Mouse (Mus musculus): ENCODE data around the gene H2afy. TPM values are rescaled to one million over a fixed set of nuclear protein-coding genes. Genes with fewer than 3 reads are reported as not detected.

Gene H2afy
- total RNA-seq (2021), result 100 to 1,000 TPM; 120 to 128 TPM

DNA sequence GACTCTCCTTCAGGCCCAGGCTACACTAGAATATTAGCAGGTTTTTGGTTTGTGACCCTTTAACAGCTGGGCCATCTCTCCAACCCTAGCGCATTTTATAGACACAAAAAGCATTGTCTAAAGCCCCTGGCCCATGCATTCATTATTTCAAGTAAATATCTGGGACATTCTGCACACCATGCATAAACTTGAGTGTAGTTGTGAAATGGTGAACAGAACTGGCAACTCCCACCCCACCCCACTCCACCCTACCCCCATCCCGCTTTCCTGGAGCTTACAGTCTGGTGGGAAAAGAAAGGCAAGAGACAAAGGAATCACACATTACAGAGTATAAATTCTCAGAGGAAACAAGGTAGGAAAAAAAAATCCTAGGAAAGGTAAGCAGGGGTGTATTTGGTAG is at the start of gene H2afy:
Gene H2afy (minus strand): TSS at position 162 of the 400 bp plus-strand sequence.
- no peak for DNase-seq

DNA sequence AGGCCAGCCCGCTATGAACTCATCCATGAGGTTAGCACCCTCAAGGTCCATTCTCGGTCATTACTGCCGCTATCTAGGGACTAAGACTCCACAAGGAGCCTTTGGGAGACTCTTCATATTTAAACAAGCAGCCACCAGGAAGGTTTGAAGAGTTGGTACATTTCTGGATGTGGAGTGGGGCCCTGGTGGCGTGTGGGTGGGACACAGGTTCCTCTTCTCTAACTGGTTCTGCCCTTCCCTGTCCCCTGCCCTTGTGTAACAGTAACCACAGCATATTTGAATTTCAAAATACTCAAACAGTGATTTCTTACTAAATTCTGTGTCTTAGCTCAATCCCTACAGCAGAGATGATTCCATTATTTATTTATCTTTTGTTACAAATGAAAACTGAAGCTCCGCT is 47.5 kb upstream of the H2afy start:
- DNase-seq, result no peak

DNA sequence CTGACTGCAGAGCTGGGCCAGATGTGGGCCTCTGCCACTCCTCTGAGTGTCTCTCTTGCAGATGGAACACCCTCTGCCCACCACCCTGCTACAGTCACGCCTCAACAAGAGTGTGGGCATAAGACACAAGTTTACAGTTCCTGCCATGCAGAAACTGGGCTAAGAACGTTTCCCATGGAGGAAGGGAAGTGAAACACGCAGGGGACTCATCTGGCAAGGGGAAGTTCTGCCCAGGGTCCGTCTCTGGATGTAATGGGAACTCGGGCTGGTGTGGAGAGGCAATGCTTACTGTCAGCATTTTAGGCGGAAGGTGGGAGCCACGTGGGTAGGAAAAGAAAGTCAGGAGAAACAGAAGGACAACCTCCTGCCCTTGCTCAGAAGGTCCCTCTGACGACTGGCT is 45.3 kb upstream of the H2afy start:
- DNase-seq, result no peak

DNA sequence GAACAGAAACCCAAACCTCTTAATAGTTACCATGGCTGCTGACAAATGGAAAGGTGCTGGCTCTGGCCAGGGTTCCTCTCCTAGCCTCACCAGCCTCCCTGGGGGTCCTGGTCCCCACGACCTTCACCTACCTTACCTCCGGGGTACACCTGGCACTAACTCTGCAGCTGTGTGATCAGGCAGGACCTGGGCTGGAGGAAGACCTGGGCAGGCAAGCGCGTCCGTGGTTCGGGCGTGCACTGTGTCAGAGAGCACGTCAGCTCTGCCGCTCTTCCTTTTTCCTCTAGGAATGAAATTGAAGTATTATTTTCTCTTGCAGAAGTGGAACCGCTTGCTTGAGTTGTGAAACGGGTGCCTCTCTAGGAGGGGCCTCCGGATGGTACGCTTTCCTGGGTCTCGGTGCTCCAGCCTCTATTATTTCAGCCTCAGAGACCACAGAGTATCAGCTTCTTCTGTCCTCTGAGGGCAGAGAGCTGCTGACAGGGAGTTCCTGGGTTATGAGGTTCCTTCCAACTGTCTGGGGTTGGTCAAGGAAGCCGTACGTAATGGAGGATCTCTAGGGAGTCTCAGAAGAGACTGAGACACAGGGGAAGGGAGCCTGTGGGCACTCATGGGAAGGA is 42.4 kb upstream of the H2afy start, which contains the start of gene Tifab:
Gene Tifab (minus strand): TSS at position 470 of the 620 bp plus-strand sequence.
- DNase-seq, result no peak

DNA sequence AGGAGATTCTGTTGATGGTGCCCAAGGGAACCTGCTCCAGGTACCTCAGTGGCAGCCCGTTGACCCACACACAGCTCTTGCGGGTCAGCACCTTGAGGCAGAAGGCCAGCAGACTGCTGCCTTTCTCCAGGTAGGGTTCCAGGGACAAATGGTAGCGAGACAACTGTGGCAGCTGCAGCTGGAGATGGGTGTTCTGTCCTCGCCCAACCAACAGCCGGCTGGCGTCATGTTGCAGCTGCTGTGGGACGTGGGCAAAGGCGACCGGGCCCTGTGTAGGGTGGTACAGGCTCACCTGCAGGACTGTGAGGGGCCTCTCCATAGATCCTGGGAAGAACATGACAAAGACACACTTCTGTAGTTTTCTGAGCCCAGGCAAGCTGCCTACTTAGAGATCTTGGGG is 40.1 kb upstream of the H2afy start:
- DNase-seq, result no peak

DNA sequence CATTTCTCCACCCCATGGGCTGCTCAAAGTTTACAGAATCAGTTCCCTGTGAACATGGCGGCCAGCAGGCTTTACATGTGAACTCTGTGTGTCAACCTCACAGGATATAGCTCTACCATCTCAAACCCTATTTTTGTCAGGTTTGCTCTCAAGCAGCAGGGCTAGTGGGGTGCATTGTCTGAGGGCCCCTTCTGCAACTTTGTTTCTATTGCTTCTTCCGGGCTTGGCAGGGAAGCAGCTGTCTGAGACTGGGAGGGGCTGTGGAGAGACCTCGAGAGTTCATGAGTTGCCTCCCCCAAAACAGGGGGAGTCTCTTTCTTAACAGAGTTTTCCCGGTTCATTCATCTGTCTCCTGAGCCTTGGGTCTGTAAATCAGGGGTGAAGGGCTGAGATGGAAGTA is 39.7 kb upstream of the H2afy start:
- no peak for DNase-seq

DNA sequence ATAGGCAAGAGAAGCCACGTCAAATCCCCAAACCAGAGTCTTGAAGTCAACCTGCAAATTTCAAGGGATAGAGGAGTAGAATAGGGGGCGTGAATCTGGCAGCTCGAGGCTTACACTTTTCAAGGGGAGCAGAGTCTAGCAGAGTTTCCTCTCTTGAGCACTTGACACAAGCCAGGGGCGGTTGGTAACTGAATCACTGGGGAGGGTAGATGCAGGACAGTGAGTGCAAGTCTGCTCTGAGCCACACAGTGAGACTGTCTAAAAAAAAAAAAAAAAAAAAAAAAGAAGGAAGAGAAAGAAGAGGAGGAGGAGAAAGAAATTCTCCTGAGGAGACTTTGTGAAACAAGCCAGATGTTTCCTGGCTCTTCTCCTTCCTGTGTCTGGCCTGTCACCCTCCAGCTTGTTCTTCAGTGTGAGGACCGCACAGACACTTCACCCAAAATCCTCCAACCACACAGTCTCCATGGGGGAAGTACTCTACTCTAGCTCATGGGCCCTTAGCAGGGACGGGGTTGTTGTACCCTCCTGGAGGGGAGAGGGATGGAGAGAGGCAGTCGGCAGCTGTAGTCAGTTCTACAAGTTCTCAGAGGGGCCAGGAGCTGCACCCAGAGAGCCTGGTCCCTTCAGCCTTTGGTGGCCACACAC is 36.9 kb upstream of the H2afy start:
- no peak for DNase-seq

DNA sequence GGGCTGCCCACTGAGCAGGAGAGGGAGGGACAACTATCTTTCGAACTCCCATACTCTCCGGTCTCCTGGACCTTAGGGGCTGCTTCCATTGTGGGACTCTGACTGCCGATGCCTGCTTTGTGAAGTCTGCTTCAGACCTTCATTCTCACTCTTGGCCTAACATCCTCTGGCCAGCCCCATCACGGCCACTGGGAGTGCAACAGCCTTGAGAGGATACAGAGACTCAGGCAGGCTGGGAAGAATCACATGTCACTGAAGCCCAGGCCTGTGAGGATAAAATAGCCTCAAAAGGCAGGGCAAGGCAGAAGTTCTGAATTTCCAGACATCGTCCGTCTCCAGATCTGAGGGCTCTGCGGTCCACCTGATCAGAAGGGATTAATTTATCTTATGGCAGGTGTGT is 35.9 kb upstream of the H2afy start:
- DNase-seq, result no peak

DNA sequence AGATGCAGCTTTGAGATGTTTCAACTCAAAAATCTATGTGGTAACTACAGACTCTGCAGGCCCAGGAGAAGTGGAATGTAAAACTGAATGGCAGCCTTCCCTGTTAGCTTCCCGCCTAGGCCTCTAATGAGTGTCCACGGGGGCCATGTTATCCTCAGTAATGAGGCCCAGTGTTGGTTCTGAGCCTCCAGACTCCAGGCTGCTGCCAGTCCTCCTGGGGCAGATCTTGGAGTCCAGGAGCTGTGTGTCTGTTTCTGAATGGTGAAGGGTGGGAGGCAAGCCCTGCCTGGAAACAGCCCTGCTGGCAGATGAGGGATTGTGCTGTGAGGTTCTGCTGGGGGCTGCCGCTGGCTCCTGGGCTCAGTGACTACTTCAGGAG is 32.2 kb upstream of the H2afy start:
- DNase-seq, result no peak

DNA sequence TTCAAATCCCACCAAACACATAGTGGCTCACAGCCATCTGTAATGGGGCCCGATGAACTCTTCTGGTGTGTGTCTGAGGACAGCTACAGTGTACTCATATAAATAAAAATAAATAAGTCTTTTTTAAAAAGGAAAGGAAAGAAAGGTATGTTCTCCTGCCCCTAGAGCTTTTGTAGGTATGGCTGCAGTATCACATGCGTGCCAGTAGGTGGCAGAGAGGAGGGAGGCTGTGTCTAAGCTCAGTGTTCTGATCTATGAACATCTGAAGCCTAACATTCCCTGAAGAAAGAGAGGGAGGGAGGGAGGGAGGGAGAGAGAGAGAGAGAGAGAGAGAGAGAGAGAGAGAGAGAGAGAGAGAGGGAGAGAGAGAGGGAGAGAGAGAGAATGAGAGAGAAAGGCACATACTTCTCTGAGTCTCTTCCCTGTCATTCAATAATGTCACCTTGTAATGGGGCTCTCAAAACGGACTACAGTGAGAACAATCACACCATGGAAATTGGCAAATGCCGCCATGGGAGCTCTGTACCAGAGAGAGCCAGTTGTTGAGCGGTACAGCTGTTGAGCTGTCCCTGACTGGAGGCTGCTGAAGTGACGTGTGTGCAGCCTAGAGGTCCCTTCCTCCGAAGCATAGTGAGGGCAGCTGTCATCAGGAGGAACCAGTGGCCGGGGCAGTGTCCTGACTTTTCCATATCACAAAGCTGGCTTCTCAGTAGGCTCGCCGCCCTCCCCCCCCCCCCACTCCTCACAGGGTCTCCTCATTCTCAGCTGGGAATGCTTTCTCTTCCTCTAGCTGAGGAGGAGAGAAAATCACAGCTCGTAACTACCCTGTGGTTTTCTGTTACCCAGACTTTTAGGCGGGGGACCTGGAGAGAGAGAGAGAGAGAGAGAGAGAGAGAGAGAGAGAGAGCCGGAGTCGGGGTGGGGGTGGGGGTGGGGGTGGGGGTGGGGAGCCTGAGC is 31.6 kb upstream of the H2afy start:
- DNase-seq, result no peak

DNA sequence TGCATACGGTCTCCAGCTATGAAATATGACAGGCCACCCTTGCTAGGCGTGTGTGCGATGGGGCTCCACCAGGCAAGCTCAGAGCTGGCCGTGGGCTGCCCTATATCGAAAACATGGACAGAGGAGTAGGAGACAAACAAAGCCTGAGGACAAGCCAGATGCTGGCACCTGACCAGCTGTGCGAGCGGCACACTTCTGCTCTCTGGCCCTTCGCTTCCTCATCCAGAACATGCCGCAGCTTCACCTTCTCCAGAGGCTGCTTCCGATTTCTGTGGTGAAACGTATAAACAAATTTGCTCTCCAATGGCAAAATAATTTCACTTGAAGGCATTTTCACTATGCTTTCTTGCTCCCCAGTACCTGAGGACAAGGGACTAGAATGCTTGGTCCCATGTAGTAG is 29.4 kb upstream of the H2afy start:
- no peak for DNase-seq

DNA sequence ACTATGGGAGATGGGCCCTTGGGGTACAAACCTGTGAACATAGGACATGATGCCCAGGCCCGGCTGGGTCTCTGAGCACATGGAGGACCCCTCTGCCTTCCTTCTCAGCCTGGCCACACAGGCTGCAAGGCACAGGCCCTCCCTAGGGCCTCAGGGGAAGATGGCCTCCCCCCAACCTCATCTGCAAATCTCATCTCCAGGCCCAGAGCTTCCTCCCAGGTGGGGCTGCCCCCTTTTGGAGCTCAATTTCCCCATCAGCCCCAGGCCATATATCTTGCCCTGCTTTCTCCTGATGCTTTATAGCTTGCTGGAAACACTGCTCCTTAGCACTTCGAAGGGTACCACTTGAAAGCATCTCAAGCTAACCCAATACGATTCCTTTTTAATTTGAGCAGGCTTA is 28.2 kb upstream of the H2afy start:
- DNase-seq, result no peak

DNA sequence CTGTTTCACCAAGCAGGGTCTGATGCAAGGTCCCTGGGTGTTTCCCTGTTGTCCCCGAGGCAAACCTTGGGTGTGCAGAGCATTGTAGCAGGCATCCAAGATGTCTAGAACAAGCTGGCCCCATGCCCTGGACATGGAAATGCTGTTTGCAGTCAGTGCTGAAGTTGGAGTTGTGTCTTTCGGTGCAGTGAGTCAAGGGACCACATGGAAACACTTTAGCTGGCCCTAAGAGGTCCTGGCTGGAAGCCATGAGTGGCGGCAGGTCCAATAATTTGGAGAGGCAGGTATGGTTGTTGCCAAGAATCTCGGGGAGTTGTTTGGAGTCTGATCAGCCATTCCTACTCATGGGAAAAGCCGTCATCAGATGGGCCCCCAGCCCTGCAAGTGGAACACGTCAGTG is 27.6 kb upstream of the H2afy start:
- DNase-seq, result no peak

DNA sequence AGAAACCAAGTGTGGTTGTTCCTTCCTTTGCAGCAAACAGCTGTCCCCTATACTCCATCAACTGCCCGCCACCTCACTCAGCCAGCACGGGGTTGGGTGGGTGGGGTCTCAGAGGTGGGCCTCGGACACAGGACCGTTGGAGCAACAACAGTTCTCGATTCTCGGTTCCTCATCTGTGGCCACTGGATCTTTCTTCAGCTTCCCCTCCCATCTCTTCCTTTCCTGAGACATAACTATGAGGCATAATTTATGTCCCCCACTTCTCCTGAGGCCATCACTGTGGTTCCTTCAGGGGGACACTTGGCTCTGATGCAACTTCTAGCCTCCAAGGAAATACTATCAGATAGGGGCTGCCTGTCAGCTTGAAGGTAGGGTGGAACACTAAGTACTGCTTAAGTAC is 26.7 kb upstream of the H2afy start:
- no peak for DNase-seq

DNA sequence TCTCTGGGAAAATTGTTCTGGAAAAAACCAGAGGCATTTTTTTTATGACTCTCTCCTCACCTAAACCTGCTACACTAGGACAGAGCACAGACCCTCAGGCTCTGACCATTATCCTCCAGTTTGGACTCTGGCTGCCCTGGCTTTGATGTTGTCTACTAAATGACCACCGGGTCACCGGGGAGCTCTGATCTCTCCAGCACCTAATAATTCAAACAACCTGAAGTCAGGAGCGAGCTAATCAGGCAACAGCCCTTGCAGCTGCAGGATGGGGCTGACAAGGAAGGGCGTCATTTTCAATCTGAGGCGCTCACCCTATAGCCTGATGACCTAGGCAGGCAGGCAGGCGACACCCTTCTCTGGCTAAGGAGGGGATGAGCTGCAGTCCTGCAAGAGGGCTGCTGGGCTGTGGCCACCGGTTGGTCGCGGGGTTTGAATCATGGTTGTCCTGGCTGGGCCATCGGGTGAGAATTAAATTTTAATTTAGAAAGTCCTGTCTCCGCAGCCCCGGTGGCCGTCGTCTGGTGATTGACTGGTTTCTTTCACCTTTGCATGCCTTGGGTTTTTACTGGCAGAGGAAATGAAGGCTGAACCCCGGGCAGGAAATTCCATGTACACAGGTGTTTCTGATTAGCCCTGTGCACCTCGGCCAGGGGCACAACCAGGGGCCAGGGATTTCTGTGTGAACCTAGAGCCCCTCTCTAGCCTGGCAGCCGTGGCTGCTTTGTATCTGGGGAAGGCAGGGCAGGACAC is 23.6 kb upstream of the H2afy start:
- DNase-seq, result no peak

DNA sequence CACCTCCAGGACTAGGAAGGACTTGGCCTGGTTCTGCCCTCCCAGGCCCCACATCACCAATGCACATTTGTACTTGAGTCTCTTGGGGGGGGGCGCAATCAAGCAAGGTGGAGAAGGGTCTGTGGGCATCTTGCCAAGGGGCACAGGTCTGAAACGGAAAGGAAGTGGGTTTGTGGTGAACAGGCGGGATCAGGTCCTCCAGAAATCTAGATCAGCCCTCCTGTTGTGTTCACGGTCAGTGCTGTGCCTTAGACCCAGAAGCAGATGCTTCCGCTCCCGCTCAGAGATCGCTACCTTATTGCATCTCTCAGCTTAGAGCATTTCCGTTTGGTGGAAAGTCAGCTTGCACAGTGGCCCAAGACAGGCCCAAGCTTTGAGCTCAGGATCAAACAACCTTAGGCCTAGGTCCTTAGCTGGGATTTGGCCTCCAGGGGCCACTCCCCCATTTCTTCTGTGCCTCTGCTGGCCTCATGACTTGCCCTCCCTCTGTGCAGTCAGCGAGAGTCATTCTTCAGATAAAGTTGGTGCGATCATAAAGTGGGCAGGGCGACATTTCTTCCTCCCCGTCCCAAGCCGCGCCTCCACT is 22.9 kb upstream of the H2afy start:
- DNase-seq, result no peak

DNA sequence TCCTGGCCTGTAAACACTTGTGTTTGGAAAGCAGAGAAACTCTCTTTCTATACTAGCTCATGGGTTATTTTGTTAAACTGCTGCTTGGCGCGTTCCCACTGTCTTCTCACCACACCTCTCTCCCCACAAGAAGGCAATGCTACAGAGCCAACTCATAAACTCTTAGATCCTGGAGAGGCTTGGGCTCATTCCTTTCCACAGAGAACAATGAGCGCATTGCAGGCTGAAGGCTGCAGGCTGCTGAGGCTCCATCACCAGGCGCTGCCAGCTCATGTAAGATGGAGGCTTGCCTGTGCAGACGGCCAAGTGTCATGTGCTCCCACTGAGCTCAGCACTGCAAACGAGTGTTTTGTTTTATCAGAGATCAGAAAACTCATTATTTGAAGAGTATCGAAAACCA is 19.5 kb upstream of the H2afy start:
- DNase-seq, result no peak

DNA sequence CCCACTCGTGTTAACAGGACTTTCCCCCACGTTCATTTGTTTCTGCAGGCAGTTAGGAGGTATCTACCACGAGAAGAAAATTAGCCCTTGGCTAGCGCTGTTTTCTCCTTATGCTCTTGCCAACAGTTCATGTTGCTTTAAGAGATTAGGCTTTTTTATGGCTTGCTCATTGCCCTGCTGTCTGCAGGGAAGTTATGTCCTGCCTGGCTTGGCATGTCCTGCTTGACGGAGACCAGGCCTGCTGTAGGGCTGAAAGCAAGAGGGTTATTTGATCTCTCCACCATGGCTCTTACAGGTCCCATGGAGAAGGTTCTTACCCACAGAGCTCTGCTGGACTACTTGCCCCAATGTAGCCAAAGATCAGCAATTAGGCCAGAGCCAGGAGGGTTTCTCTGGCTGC is 18.9 kb upstream of the H2afy start:
- no peak for DNase-seq

DNA sequence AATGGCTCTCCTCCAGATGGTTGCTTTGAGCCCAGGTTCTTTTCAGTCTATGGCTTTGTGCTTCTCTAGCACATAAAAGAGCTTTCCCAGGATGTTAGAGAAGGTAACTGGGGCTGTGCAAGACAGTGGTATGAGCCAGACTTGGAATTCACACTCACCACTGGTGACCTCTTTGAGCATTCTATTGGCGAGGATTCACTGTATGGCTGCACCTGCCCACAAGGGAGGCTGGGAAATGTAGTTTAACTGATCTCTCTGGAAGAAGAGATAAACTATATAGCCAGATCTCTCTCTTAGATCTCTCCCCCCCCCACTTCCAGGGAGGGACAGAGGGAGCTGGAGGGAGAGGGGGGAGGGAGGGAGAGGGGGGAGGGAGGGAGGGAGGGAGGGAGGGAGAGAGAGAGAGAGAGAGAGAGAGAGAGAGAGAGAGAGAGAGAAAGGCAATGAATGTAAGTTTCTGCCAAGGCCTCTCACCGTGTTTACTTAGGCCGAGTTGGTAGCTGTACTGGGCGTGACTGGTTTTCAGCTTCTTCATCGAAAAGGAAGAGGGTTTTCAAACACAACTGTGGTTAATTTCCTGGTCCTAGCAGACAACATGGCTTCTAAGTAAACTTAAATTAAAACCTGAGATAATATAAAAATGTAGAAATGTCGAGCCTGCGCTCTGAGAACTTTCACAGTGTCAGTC is 16.8 kb upstream of the H2afy start:
- no peak for DNase-seq

DNA sequence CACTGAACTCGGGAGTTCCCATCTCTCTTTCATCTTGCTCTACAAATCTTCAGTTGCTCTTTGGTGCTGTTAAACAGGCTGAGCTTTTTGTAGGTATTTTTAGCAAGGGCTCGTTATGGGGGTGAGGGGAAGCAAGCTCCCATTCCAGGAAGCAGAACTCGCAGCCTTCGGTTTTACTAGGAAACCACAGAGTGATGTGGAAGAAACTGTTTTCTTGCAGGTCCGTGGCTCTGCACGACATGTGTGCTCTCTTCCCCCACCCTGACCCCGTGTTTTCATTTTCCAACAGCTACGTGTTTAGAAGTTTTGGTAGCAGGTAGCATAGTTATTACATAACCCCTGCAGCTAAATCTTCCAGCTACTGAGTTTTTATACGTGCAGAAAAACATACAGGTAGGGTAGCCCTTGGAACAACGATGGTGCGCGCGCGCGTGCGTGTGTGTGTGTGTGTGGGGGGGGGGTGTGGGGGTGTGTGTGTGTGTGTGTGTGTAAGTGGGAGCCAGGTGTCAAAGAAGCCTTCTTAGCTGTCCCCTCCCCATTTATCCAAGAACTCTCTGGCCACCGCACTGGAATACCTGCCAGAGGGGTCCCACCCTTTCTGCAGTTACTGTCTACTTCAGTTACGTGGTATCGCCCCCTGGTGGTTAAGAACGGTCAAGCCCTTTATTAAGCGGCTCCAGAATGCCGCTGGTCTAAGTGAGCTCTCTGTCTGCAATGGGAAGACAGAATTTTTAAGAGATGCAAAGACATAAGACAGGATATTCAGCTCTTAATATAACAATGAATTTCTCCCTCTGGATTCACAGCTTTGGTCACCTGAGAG is 15.5 kb upstream of the H2afy start:
- DNase-seq, result peak in 1 of 2 experiments; percentile 44

DNA sequence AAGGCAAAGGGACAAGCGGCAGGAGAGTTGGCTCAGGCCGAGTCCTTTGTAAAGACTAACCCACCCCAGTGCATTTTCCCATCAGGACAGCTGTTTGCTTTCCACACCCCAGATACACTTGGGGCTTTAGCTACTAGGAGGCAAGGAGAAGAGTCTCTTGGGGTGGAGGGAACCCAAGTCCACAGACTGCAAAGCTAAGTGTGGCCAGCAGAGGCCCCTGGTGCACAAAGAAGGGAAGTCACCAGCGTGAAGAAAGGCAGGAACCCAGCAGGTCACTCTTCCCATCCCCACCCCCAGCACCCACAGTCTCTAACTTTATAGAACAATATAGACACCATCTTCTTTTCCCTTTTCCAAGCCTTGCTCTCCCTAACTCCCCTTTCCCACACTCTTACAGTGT is 9.4 kb upstream of the H2afy start:
- no peak for DNase-seq

Measured in layer of hippocampus, postnatal 36 days (tissue).